In genomic region chr6:121081288-121082093, GRCm38 (mm10) we compare ENCODE assay signal across 10 mouse cellular contexts. TPM values are rescaled to one million over a fixed set of nuclear protein-coding genes. Genes with fewer than 3 reads are reported as not detected.
DNase-seq lines count a peak whose midpoint lies in the region; ATAC-seq and TF ChIP-seq lines count a peak whose summit lies in the region.
"Had no signal": no experiment of that assay in that cellular context is flagged by ENCODE, and none has a peak within 500 bp of the region (broad histone marks: within the 10 kb centered on the region; RNA-seq: fewer than 3 reads in every experiment).

No protein-coding gene starts in this region.

- peaks cover 50% of the 10 kb centered on the region for H3K4me1 ChIP-seq in liver, postnatal 0 days (ENCODE audit: insufficient read depth)
- H3K4me1 ChIP-seq in limb, embryonic 10.5 days: peaks cover 33% of the 10 kb centered on the region
- H3K4me1 ChIP-seq in neural tube, embryonic 13.5 days (replicated peaks): peaks cover 27% of the 10 kb centered on the region

- H3K27me3 ChIP-seq in liver, postnatal 0 days (ENCODE audit: insufficient read depth, low read length): no peaks in the 10 kb centered on the region
- no peaks in the 10 kb centered on the region for H3K27me3 ChIP-seq in limb, embryonic 10.5 days (ENCODE audit: low read depth, poor library complexity, severe bottlenecking)
- H3K27me3 ChIP-seq in neural tube, embryonic 13.5 days: no peaks in the 10 kb centered on the region

- peak; percentile 40 for DNase-seq in embryo, embryonic 10 days (ENCODE audit: low spot score)
- DNase-seq in embryo, embryonic 9.5 days (ENCODE audit: extremely low spot score): no peak
- no peak for DNase-seq in liver, postnatal 0 days
- no peak for DNase-seq in liver
- DNase-seq in limb, embryonic 10.5 days (ENCODE audit: low spot score): peak; percentile 47
- DNase-seq in right cerebral cortex, adult 18-20 months: no peak
- no peak for DNase-seq in layer of hippocampus, adult 9-10 months (ENCODE audit: low spot score)
- DNase-seq: cerebellum, adult 8-10 months had no signal

- 76% methylated on average over 26 of the region's 26 CpGs for WGBS in liver, postnatal 0 days (ENCODE audit: insufficient replicate concordance)
- 72% methylated on average over 26 of the region's 26 CpGs for WGBS in limb, embryonic 10.5 days
- 55% methylated on average over 26 of the region's 26 CpGs for WGBS in neural tube, embryonic 13.5 days

- H3K36me3 ChIP-seq in liver, postnatal 0 days (replicated peaks; ENCODE audit: insufficient read depth, low read length): no peaks in the 10 kb centered on the region
- H3K36me3 ChIP-seq in limb, embryonic 10.5 days: no peaks in the 10 kb centered on the region
- no peaks in the 10 kb centered on the region; the same call in 1 of the 2 replicates for H3K36me3 ChIP-seq in neural tube, embryonic 13.5 days

- TF ChIP-seq CTCF in liver, postnatal 0 days (IDR thresholded peaks at IDR 0.05; ENCODE audit: low read depth): no peak

- TF ChIP-seq EP300 in liver, postnatal 0 days (IDR thresholded peaks at IDR 0.05; ENCODE audit: low read depth): no peak

- no peaks in the 10 kb centered on the region for H3K9me3 ChIP-seq in liver, postnatal 0 days (ENCODE audit: low read length)
- no peaks in the 10 kb centered on the region for H3K9me3 ChIP-seq in limb, embryonic 10.5 days (replicated peaks)
- no peaks in the 10 kb centered on the region for H3K9me3 ChIP-seq in neural tube, embryonic 13.5 days

- peak; percentile 11 for ATAC-seq in liver, postnatal 0 days
- 0 out of 2 replicates have a peak, but pooled peaks have one; percentile 41 for ATAC-seq in neural tube, embryonic 13.5 days (ENCODE audit: low read depth)

- no peak overlapping the region for H3K4me2 ChIP-seq in liver, postnatal 0 days (ENCODE audit: low read depth, low read length)
- H3K4me2 ChIP-seq in neural tube, embryonic 13.5 days: no peak overlapping the region

- H3K9ac ChIP-seq in liver, postnatal 0 days (replicated peaks): no peak overlapping the region
- H3K9ac ChIP-seq in neural tube, embryonic 13.5 days: no peak overlapping the region

- no peak overlapping the region for H3K4me3 ChIP-seq in liver, postnatal 0 days (ENCODE audit: low read depth, low read length)
- H3K4me3 ChIP-seq in limb, embryonic 10.5 days: no peak overlapping the region
- H3K4me3 ChIP-seq in neural tube, embryonic 13.5 days: no peak overlapping the region

- H3K27ac ChIP-seq in liver, postnatal 0 days (ENCODE audit: low read depth): no peak overlapping the region
- H3K27ac ChIP-seq in limb, embryonic 10.5 days: peak overlapping the region; percentile 68; the same call in 1 of the 2 replicates
- peak overlapping the region; percentile 47; the same call in 1 of the 2 replicates for H3K27ac ChIP-seq in neural tube, embryonic 13.5 days (replicated peaks)
- H3K27ac ChIP-seq: macrophage had no signal

RNA-seq across cellular contexts. Expression of gene Mical3, which starts 49.3 kb away (rescaled TPM):
- polyA plus RNA-seq in liver, postnatal 0 days (2015; fragmentation: Nextera tagmentation; extraction: Ambion mirVana): 4.0 and 4.5 TPM in 2 replicates
- 8.2 and 9.8 TPM in 2 replicates for polyA plus RNA-seq in limb, embryonic 10.5 days (2016; fragmentation: Nextera tagmentation; extraction: Ambion mirVana)
- polyA plus RNA-seq in neural tube, embryonic 13.5 days (2015; fragmentation: Nextera tagmentation; extraction: Ambion mirVana): 28.1 TPM in 2 replicates

Comparison
In these comparisons a context has a peak if more than half of its experiments do, and no peak if none do; other contexts are left out.
1. DNase-seq: peak in embryo, embryonic 10 days (single experiment) and limb, embryonic 10.5 days (single experiment); none in embryo, embryonic 9.5 days (single experiment), liver, postnatal 0 days (single experiment), liver (single experiment), right cerebral cortex, adult 18-20 months (single experiment) and layer of hippocampus, adult 9-10 months (single experiment).